Mouse (Mus musculus) hindbrain, embryonic 10.5 days (tissue): ENCODE measurements around the gene Galnt2. TPM values are rescaled to one million over a fixed set of nuclear protein-coding genes. Genes with fewer than 3 reads are reported as not detected.

ENCODE experiments used
- DNase-seq: peaks from one replicate; pipeline ENCODE4 v3.0.0-alpha.2; 2017; ENCODE audit warnings: low spot score
- H3K27ac ChIP-seq: fragments of 300-500 bp; sonication (generic); 2 replicates; pipeline ENCODE4 v1.5.1; 2016; ENCODE audit warnings: mild to moderate bottlenecking, moderate library complexity
- H3K27me3 ChIP-seq: fragments of 300-500 bp; sonication (generic); 2 replicates; pipeline ENCODE4 v1.6.1; 2016; ENCODE audit warnings: mild to moderate bottlenecking; ENCODE audit not compliant: poor library complexity, insufficient read depth, severe bottlenecking
- H3K36me3 ChIP-seq: fragments of 300-500 bp; sonication (generic); 2 replicates; pipeline ENCODE4 v1.6.1; 2016; ENCODE audit warnings: mild to moderate bottlenecking, moderate library complexity
- H3K4me1 ChIP-seq: fragments of 300-500 bp; sonication (generic); replicated peaks from 2 replicates; pipeline ENCODE4 v1.6.1; 2016; ENCODE audit warnings: mild to moderate bottlenecking
- H3K4me3 ChIP-seq: fragments of 300-500 bp; sonication (generic); 2 replicates; pipeline ENCODE4 v1.5.1; 2016; ENCODE audit warnings: mild to moderate bottlenecking, moderate library complexity
- H3K9me3 ChIP-seq: fragments of 300-500 bp; sonication (generic); 2 replicates; pipeline ENCODE4 v1.6.1; 2016; ENCODE audit warnings: mild to moderate bottlenecking, moderate library complexity
- WGBS: fragments of 180-500 bp; shearing (Covaris S2); methylation state at CpG from one replicate; pipeline ENCODE4 v1.1.7; 2016; 5-methylcytosine and 5-hydroxymethylcytosine counted together
- polyA plus RNA-seq: library from polyadenylated mRNA; unstranded; fragments of >200 nt; fragmentation: Nextera tagmentation; extraction: Ambion mirVana; gene quantifications from 2 replicates; pipeline ENCODE4 v1.2.1, GENCODE M21; 2016

Gene Galnt2
- polyA plus RNA-seq, 1 experiment from 2014 or later, result 56.0 TPM

DNA sequence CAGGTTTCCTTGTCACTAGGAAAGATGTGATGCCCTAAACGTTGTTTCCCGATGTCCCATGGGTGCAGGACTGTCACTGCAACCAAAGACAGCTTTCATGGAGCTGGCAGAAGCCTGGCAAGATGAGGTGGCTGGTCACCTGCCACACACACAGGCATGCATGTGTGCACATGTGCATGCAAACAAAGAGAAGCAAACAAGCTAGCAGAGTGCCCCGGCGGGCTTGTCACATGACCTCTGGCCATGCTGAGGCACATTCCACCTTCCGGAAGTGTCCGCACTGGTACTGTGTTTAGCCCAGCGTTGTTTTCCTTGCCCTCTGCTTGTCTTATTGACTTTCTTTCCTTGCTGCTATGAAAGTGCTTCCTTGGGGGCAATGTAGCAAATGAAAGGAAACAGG, 97.1 kb downstream of the Galnt2 start:
- Histone ChIP-seq H3K27me3 (no peaks in the 10 kb centered on the region), H3K4me3 (no peak overlapping the region), H3K9me3 (no peaks in the 10 kb centered on the region), H3K36me3 (peaks cover 94% of the 10 kb centered on the region), H3K27ac (peak overlapping the region; percentile 45; the same call in 1 of the 2 replicates), H3K4me1 (peaks cover 40% of the 10 kb centered on the region)
- 78% methylated on average over 7 of the region's 7 CpGs for WGBS
- DNase-seq, result no peak

DNA sequence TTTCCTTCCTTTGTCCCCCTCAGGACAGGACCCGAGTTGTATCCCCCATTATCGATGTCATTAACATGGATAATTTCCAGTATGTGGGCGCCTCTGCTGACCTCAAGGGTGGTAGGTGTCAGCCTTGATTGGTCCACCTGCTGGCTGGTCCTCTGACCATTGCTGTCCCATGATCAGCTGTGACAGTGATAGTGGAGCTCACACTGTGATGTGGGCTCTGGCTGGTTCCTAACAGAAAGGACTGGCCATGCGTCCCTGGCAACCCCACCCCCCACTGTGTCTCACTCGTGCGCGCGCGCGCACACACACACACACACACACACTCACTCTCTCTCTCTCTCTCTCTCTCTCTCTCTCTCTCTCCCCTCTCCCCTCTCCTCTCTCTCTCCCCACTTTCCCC, 98.5 kb downstream of the Galnt2 start:
- peak; percentile 34 for DNase-seq
- Histone ChIP-seq H3K27me3 (no peaks in the 10 kb centered on the region), H3K9me3 (no peaks in the 10 kb centered on the region), H3K4me1 (peaks cover 40% of the 10 kb centered on the region), H3K36me3 (peaks cover 94% of the 10 kb centered on the region), H3K27ac (peak overlapping the region; percentile 69), H3K4me3 (no peak overlapping the region)
- 51% methylated on average over 10 of the region's 10 CpGs for WGBS

DNA sequence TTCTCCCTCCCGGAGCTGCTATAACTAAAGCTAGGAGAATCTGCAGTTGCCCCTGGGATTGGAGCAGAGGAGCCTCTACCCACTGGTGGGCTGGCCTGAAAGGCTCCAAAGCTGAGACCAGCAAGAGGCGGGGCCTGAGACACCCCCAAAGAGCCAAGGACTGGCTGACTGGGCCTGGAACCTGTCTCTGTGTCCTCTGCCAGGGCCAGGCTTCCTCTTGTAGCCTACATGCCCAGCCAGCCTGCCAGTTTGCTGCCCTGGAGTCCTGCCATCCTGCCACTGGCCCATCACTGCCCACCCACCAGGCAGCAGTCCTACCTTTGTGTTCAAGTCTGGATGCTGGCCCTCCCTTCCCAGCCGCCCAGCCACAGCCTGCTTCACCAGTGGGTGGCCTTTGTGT, 99.2 kb downstream of the Galnt2 start:
- Histone ChIP-seq H3K36me3 (peaks cover 94% of the 10 kb centered on the region), H3K4me1 (peaks cover 40% of the 10 kb centered on the region), H3K27ac (peak overlapping the region; percentile 60), H3K4me3 (no peak overlapping the region), H3K9me3 (no peaks in the 10 kb centered on the region), H3K27me3 (no peaks in the 10 kb centered on the region)
- WGBS, result 44% methylated on average over 3 of the region's 3 CpGs
- DNase-seq, result no peak

DNA sequence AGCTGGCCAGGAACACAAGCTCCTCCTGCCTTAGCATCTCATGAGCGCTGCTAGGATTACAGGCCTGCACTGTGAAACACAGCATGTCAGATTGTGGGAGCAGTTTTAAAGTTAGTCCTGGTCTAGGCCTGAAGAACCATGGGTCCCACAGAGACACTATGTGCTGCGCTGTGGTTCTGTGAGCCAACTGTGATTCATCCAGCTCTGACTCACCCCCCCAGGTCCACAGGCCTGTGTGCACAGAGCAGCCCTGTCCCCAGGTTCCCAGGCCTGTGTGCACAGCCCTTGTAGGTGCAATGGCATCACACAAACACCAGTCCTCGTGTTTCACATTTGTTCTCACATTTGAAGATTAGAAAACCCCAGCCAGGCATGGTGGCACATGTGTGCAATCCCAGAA, 99.9 kb downstream of the Galnt2 start:
- Histone ChIP-seq H3K27ac (peak overlapping the region; percentile 60), H3K9me3 (no peaks in the 10 kb centered on the region), H3K27me3 (no peaks in the 10 kb centered on the region), H3K4me3 (no peak overlapping the region), H3K4me1 (peaks cover 40% of the 10 kb centered on the region), H3K36me3 (peaks cover 94% of the 10 kb centered on the region)
- no peak for DNase-seq
- WGBS, result 89% methylated on average over 3 of the region's 3 CpGs

DNA sequence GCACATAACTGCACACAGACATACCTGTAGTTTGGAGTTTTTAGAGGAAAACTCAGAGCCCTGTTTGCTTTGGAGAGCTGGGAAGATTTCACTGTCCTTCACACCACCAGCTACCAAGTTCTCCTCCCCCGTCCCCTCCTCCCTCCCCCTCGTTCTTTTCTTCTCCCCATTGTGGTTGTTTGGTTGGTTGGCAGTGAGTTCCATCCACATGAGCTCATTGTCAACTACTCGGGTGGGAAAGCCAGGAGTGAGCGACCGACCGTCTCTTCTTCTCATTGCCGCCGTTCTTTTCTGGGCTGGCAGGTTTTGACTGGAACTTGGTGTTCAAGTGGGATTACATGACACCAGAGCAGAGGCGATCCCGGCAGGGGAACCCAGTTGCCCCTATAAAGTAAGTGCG, 100.5 kb downstream of the Galnt2 start:
- no peaks in the 10 kb centered on the region for H3K9me3 ChIP-seq
- 69% methylated on average over 11 of the region's 11 CpGs for WGBS
- DNase-seq, result no peak
- peak overlapping the region; percentile 35; the same call in 1 of the 2 replicates for H3K27ac ChIP-seq
- H3K27me3 ChIP-seq, result no peaks in the 10 kb centered on the region
- no peak overlapping the region for H3K4me3 ChIP-seq
- peaks cover 40% of the 10 kb centered on the region for H3K4me1 ChIP-seq
- peaks cover 94% of the 10 kb centered on the region for H3K36me3 ChIP-seq

DNA sequence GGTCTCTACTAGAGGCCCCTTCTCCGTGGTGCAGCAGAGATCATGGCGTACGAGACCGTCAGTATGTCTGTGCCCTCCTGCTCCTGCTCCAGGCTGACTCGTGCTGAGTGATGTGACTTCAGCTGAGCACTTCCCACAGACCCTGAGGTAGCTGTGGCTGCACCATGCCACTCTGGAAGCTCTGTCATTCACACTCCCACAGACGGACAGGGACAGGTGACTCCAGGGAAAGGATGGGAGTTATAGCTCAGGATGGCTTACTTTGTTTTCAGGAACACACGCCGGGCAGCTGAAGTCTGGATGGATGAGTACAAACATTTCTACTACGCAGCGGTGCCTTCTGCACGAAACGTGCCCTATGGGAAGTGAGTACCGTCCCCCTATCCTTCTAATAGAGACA, 105.1 kb downstream of the Galnt2 start:
- peaks cover 99% of the 10 kb centered on the region for H3K36me3 ChIP-seq
- 95% methylated on average over 13 of the region's 13 CpGs for WGBS
- H3K4me3 ChIP-seq, result no peak overlapping the region
- no peaks in the 10 kb centered on the region for H3K9me3 ChIP-seq
- H3K4me1 ChIP-seq, result peaks cover 23% of the 10 kb centered on the region
- H3K27me3 ChIP-seq, result no peaks in the 10 kb centered on the region
- H3K27ac ChIP-seq, result no peak overlapping the region
- no peak for DNase-seq

DNA sequence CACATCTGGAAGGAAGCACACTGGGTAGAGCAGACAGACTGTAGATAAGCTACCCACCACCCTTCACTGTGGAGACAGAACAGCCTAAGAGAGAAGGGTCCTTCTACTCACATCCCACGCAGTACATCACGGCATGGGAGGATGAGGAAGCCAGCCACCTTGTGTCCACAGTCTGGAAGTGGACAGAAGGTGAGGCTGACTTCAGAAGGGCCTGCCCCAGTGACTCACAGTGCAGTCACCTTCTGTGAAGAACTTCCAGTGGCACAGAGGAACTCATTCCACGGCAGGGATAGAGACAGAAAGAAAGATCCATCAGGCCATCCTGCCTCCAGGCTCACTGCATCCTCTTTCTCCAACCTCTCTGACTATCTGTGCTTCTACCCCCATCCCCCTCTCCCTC, 108.6 kb downstream of the Galnt2 start:
- peaks cover 100% of the 10 kb centered on the region for H3K36me3 ChIP-seq
- peaks cover 14% of the 10 kb centered on the region for H3K4me1 ChIP-seq
- WGBS, result 82% methylated on average over 3 of the region's 3 CpGs
- no peaks in the 10 kb centered on the region for H3K27me3 ChIP-seq
- no peak for DNase-seq
- H3K27ac ChIP-seq, result no peak overlapping the region
- H3K4me3 ChIP-seq, result no peak overlapping the region
- no peaks in the 10 kb centered on the region for H3K9me3 ChIP-seq

DNA sequence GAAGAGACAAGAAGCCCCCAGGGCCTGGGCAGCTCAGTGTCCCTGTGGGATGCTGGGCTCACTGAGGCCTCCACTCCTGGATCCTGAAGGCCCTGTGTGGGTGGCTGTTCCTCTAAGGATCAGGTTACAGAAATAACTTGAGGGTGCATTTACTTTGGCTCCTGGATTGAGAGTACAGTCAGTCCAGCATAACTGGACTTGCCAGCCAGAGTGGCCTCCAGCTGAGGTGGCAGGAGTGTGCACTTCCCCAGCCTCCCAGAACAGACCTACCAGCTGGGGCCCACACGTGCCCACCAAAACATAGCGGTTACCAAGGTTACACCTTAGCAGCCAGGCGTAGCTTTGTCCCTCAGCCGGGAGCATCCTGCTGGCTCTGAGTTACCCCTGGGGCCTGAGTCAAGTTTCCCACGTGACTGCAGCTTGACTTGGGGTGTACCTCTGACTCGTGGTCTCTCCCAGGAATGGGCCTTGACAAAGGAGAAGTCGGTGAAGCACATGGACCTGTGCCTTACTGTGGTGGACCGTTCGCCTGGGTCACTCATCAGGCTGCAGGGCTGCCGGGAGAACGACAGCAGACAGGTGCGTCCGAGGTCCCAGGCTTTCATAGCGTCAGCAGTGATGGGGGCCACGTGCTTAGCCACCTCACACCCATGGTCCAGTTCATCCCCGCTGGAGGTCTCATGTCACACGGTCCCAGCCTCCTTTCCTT, 109.3 kb downstream of the Galnt2 start:
- peaks cover 14% of the 10 kb centered on the region for H3K4me1 ChIP-seq
- 67% methylated on average over 17 of the region's 17 CpGs for WGBS
- H3K4me3 ChIP-seq, result no peak overlapping the region
- H3K36me3 ChIP-seq, result peaks cover 98% of the 10 kb centered on the region
- peak; percentile 38 for DNase-seq
- H3K27me3 ChIP-seq, result no peaks in the 10 kb centered on the region
- no peaks in the 10 kb centered on the region for H3K9me3 ChIP-seq
- H3K27ac ChIP-seq, result no peak overlapping the region

DNA sequence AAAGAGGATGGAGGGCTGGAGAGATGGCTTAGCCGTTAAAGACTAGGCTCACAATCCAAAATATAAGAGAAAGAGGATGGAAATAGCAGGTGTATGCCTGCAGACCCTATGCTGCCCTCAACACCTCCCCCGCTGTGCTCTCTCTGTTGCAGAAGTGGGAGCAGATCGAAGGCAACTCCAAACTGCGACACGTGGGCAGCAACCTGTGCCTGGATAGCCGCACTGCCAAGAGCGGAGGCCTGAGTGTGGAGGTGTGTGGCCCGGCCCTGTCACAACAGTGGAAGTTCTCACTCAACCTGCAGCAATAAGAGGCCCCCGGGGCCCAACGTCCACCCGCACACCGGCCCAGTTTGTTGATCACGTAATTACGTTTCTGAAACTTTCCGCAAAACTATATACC, 112.0 kb downstream of the Galnt2 start:
- Histone ChIP-seq H3K4me3 (no peak overlapping the region), H3K36me3 (peaks cover 72% of the 10 kb centered on the region)

DNA sequence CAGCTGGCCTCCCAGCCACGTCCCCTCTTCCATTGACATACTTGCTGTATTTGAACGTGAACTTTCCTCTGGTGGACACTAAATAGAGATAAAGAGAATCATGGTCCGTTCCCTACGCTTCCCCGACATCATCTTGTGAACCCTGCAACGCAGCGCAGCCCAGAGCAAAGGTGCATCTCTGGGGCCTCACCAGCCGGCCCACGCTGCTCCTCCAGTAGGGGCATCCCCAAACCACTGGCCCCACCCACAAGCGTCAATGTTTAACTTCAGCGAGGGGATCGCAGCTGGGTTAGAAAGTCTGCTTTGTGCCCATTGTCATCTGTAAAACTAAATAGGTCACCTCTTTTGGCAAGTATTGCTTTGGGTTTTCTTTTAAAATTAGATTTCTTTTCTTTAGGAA, 112.8 kb downstream of the Galnt2 start:
- Histone ChIP-seq H3K27ac (no peak overlapping the region), H3K27me3 (no peaks in the 10 kb centered on the region), H3K36me3 (peaks cover 64% of the 10 kb centered on the region), H3K4me1 (peaks cover 14% of the 10 kb centered on the region), H3K4me3 (no peak overlapping the region), H3K9me3 (no peaks in the 10 kb centered on the region)
- DNase-seq, result no peak
- 88% methylated on average over 12 of the region's 12 CpGs for WGBS

More for the DNA sequence above, 112.0 kb downstream of the Galnt2 start:
- no peak for DNase-seq
- WGBS, result 96% methylated on average over 15 of the region's 15 CpGs
- H3K9me3 ChIP-seq, result no peaks in the 10 kb centered on the region
- H3K27me3 ChIP-seq, result no peaks in the 10 kb centered on the region
- H3K4me1 ChIP-seq, result peaks cover 14% of the 10 kb centered on the region
- no peak overlapping the region for H3K27ac ChIP-seq

DNA sequence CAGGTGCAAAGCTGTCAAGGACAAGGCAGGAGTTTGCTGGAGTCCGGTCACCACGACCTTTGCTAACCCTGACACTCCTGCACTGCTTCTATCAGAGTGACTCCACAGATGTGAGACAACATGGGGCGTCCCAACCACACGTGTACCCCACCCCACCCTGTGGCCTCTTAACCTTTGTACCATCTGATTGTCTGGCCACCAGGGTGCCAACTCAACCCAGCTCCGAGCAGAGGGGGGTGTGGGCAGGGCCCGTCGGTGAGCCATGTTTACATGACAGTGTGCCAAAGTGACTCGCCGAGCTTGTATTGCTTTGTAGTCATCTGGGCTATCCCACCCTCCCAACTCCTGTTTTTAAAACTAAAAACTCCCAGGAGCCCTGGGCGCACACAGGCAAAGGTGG, 113.9 kb downstream of the Galnt2 start:
- no peaks in the 10 kb centered on the region for H3K27me3 ChIP-seq
- H3K9me3 ChIP-seq, result no peaks in the 10 kb centered on the region
- no peak for DNase-seq
- H3K36me3 ChIP-seq, result peaks cover 53% of the 10 kb centered on the region
- H3K4me3 ChIP-seq, result no peak overlapping the region
- H3K27ac ChIP-seq, result no peak overlapping the region
- 85% methylated on average over 10 of the region's 10 CpGs for WGBS
- H3K4me1 ChIP-seq, result peaks cover 8% of the 10 kb centered on the region

DNA sequence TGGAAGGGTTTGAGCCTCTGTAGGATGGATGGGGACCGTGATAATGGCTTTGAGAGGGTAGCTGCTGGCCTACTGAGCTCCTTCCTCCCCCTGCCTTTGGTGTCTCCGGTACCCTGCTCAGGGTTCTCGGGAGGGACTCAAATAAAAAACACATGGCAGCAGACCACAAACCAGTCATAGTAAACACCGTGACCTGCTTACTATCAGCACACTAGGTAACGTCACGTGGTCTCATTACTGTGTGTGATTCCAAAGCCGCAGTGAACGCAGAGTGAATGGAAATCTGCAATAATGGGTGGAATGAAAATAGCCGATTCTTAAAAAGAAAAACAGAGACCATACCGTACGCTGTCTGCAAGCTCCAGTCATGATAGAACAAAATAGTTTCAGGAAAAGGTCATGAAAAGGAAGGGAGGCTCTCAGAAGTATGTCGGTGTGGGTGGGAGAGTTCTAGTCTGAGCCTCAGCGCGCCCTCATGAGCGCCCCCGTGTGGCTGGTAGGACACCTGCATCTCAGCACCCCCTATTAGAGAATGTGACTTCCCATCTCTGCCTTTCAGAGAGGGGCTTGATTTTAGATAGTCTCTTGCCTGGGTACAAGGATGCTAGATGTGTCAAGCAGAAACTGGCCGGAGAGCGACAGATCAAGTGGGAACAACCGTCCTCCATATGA, 115.8 kb downstream of the Galnt2 start:
- WGBS, result 50% methylated on average over 19 of the region's 19 CpGs
- peak; percentile 64 for DNase-seq
- peaks cover 34% of the 10 kb centered on the region for H3K36me3 ChIP-seq
- H3K4me1 ChIP-seq, result no peaks in the 10 kb centered on the region
- H3K4me3 ChIP-seq, result no peak overlapping the region
- no peaks in the 10 kb centered on the region for H3K9me3 ChIP-seq
- no peak overlapping the region for H3K27ac ChIP-seq
- H3K27me3 ChIP-seq, result no peaks in the 10 kb centered on the region

DNA sequence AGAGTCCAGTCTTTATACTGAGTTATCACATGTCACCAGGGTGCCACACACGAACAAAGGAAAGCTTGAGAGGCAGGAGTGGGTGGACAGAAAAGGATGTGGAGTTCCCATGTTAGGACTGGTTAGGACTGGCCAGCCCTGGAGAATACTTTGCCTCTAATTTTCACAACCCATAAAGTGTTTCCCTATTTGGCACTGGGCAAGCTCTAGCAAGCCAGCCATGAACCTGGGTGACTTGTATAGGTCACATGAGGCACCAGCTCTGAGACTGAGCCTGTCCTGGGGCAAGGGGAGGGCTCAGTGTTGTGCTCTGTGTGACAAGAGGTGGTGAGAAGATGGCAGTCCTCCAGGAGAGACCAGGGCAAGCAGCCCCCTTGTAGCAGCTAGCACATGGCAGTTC, 116.9 kb downstream of the Galnt2 start:
- no peak overlapping the region for H3K4me3 ChIP-seq
- DNase-seq, result no peak

More for the DNA sequence above, 116.9 kb downstream of the Galnt2 start:
- Histone ChIP-seq H3K9me3 (no peaks in the 10 kb centered on the region), H3K4me1 (no peaks in the 10 kb centered on the region), H3K36me3 (peaks cover 23% of the 10 kb centered on the region), H3K27ac (peak overlapping the region; percentile 43; the same call in 1 of the 2 replicates), H3K27me3 (no peaks in the 10 kb centered on the region)
- 63% methylated on average over 1 of the region's 1 CpGs for WGBS
